Mouse (Mus musculus) ES-E14 (cell line): Measurements from ENCODE around the gene Gm11096. TPM values are rescaled to one million over a fixed set of nuclear protein-coding genes. Genes with fewer than 3 reads are reported as not detected.

Experiments used
- DNase-seq: peaks from one replicate; pipeline ENCODE4 v3.0.0-alpha.2; 2013; ENCODE audit warnings: low read depth, low spot score
- H3K27ac ChIP-seq: 2 replicates; pipeline ENCODE4 v1.5.1; 2012; ENCODE audit warnings: low read depth, mild to moderate bottlenecking, low read length, moderate library complexity, mixed read lengths; ENCODE audit not compliant: poor library complexity, insufficient read depth, severe bottlenecking
- H3K36me3 ChIP-seq: 2 replicates; pipeline ENCODE4 v1.6.1; 2012; ENCODE audit warnings: mild to moderate bottlenecking, low read length, moderate library complexity, mixed read lengths; ENCODE audit not compliant: control insufficient read depth, poor library complexity, insufficient read depth, severe bottlenecking
- H3K4me1 ChIP-seq, 2 experiments: fragments of 150-350 bp in 1 of 2; sonication (generic) in 1 of 2; 2 replicates each; pipeline ENCODE4 v1.6.1; 2012; ENCODE audit warnings: low read length in 2 of 2, mild to moderate bottlenecking in 1 of 2, mixed read lengths in 1 of 2; ENCODE audit not compliant: control insufficient read depth in 2 of 2, insufficient read depth in 2 of 2, poor library complexity in 1 of 2
- H3K4me3 ChIP-seq, 2 experiments: fragments of 150-350 bp in 1 of 2; sonication (generic) in 1 of 2; 2 replicates each; pipeline ENCODE4 v1.5.1; 2012; ENCODE audit warnings: low read length in 2 of 2, low read depth in 1 of 2, mild to moderate bottlenecking in 1 of 2, mixed read lengths in 1 of 2; ENCODE audit not compliant: insufficient read depth in 1 of 2, poor library complexity in 1 of 2, severe bottlenecking in 1 of 2
- H3K9ac ChIP-seq: 2 replicates; pipeline ENCODE4 v1.6.1; 2012; ENCODE audit warnings: low read depth, mild to moderate bottlenecking, low read length, mixed read lengths; ENCODE audit not compliant: poor library complexity, insufficient read depth, severe bottlenecking
- H3K9me3 ChIP-seq: fragments of 150-350 bp; sonication (generic); 2 replicates; pipeline ENCODE4 v1.6.1; 2012; ENCODE audit warnings: low read depth, mild to moderate bottlenecking, low read length; ENCODE audit not compliant: control insufficient read depth, insufficient read depth
- CHD2 ChIP-seq: IDR thresholded peaks from 2 replicates; pipeline ENCODE4 v1.6.1; 2014; ENCODE audit warnings: mild to moderate bottlenecking, low read depth, low read length, inconsistent platforms
- HCFC1 ChIP-seq: IDR thresholded peaks from 2 replicates; pipeline ENCODE4 v1.6.1; 2012; ENCODE audit warnings: low read length, inconsistent platforms, borderline replicate concordance; ENCODE audit not compliant: insufficient read depth
- MAFK ChIP-seq: IDR thresholded peaks from 2 replicates; pipeline ENCODE4 v1.6.1; 2014; ENCODE audit warnings: mild to moderate bottlenecking, low read depth, low read length, inconsistent platforms; ENCODE audit not compliant: insufficient read depth
- ZC3H11A ChIP-seq: IDR thresholded peaks from 2 replicates; pipeline ENCODE4 v1.6.1; 2012; ENCODE audit warnings: low read depth, mild to moderate bottlenecking, inconsistent platforms, low read length, borderline replicate concordance
- ZNF384 ChIP-seq: IDR thresholded peaks from 2 replicates; pipeline ENCODE4 v1.6.1; 2012; ENCODE audit warnings: low read depth, low read length, inconsistent platforms
- in situ Hi-C, 2 experiments: fragments of 600-800 bp; cut with MboI; formaldehyde crosslinking; loops; one replicate each; pipeline ENCODE4 v1.15.1; 2025; ENCODE audit warnings: low sequenced_read_pairs in 2 of 2, inconsistent platforms in 1 of 2; ENCODE audit not compliant: unreplicated experiment in 2 of 2
- total RNA-seq: library from RNA; depleted of rRNA; stranded (reverse); fragments of 300-350 nt; gene quantifications from 2 replicates; pipeline ENCODE4 v1.2.3, GENCODE M21; 2012

The Gm11096 gene
- total RNA-seq, 1 experiment, result not detected

DNA sequence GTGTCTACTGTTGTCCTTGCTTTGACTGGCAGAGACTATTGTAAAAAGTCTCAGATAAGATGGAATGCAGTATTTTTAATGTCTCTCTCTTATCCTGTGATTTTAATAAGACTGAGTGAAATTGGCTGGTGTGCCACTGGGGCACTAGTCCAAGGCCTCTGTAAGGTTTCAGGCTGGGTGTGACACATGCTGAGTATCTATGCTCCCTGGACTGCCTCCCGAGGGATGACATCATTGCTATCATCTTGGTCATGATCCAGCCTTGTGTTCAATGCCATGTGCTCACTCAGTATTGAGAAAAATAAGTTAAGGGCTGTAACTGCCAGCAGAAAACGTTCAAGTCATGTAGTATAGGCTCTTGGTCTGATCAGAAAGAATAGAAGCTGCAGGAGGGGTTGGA lies 38.9 kb upstream of the Gm11096 start:
- in situ Hi-C loops, result no loop called here
- Histone ChIP-seq H3K27ac (no peak overlapping the region), H3K4me1 (no peaks in the 10 kb centered on the region), H3K36me3 (no peaks in the 10 kb centered on the region), H3K4me3 (no peak overlapping the region), H3K9me3 (no peaks in the 10 kb centered on the region), H3K9ac (no peak overlapping the region)
- TF ChIP-seq HCFC1, result no peak
- TF ChIP-seq ZC3H11A, result no peak
- TF ChIP-seq ZNF384, result no peak
- no peak for TF ChIP-seq CHD2
- TF ChIP-seq MAFK, result no peak
- no peak for DNase-seq

DNA sequence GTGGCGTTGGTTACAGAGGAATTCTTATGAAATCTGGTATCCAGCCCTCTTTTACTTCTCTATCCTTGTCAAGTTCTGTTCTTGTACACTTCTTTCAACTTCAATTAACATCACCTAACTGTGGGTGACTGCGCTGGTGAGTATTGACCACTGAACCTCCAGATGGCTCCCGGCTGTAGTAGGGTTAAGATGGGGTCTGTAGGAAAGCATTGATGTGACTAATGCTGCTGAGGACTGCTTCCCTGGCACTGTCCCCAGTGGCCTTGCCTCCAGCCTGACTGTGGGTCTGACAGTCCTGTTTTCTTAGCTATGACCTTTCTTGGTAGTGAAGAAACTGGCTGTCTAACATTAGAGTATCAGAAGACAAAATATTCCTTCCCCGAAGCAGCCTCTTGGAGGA lies 38.4 kb upstream of the Gm11096 start:
- DNase-seq, result no peak
- Histone ChIP-seq H3K4me1 (no peaks in the 10 kb centered on the region), H3K9ac (no peak overlapping the region), H3K9me3 (no peaks in the 10 kb centered on the region), H3K36me3 (no peaks in the 10 kb centered on the region), H3K4me3 (no peak overlapping the region), H3K27ac (no peak overlapping the region)
- in situ Hi-C loops, result no loop called here
- TF ChIP-seq HCFC1, result no peak
- TF ChIP-seq CHD2, result no peak
- TF ChIP-seq ZC3H11A, result no peak
- TF ChIP-seq MAFK, result no peak
- no peak for TF ChIP-seq ZNF384

DNA sequence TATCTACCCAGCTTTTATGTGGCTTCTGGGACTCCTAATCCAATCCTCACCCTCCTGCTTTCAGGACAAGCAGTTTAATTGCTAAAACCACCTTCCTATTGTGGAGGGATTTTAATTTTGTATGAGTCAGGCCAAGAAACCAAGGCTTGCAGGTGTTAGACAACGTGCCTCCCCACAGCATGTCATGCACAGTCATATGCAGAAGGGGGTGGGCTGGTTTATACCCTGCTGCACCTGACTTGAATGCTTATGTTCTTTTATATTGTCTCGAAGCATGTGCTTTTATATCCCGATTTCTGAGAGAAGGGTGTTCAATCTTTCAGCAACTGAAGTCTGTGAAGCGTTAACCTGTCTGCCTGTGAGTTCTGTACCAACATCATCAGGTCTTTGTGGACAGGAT lies 37.3 kb upstream of the Gm11096 start:
- DNase-seq, result no peak
- H3K36me3 ChIP-seq, result no peaks in the 10 kb centered on the region
- in situ Hi-C loops, result no loop called here
- H3K9me3 ChIP-seq, result no peaks in the 10 kb centered on the region
- no peak overlapping the region for H3K4me3 ChIP-seq
- no peak overlapping the region for H3K9ac ChIP-seq
- no peak overlapping the region for H3K27ac ChIP-seq
- no peaks in the 10 kb centered on the region for H3K4me1 ChIP-seq
- TF ChIP-seq CHD2 (no peak), ZC3H11A (no peak), ZNF384 (no peak), HCFC1 (no peak), MAFK (no peak)

DNA sequence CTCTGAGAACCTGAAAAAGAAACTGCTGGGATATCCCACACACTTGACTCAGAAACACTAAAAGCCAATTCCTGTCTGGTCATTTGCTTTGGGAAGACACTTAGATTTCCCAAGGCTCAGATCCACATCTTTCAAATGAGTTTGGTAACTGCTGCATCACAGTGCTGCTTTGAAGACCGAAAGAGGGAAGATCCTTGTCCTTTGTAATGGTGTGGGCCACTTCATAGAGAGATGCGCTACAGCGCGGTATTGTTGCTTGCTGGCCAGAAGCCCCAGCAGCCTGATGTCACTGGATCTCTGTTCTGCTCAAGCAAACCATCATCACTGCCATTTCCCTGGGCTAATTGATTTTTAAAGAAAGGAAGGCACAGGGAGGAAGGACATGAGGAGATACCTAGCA lies 28.8 kb upstream of the Gm11096 start:
- no peak for DNase-seq
- H3K36me3 ChIP-seq, result no peaks in the 10 kb centered on the region
- no peak overlapping the region for H3K4me3 ChIP-seq
- H3K9me3 ChIP-seq, result no peaks in the 10 kb centered on the region
- TF ChIP-seq ZNF384 (no peak), ZC3H11A (no peak)
- no peaks in the 10 kb centered on the region for H3K4me1 ChIP-seq
- in situ Hi-C loops, result no loop called here
- H3K9ac ChIP-seq, result no peak overlapping the region
- no peak overlapping the region for H3K27ac ChIP-seq

DNA sequence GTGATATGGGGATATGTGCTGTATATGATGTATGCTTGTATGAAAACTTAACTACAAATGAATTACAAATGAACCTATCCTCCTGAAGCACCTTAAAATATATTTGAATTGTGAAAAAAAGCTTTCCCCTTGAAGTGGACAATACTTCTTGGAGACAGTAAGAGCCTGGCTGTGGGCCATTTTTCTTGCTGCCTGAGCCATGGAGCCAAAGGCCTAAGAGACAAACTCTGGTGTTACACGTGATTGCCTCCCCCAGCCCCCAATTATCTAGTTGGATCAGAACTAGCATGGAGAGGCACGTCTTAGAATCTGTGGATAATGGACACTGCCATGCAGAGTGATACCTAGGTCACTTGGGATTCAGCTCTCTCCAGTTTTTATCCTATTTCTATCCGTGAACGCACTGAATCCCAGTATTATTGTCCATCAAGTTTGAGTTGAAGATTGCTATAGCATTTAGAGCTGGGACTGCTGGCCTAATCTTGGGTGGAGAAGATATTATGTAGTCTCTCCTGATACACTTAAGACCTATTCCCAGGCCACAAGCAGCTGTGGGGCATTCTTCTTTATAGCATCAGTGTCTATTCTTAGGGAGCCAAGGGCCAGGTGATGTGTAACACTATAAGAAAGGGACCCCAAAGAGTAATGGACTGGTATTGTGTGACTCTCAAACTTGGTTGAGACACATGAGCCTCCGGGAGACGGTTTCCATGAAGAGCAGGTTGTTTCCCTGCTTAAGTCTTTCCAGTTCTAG lies 25.0 kb upstream of the Gm11096 start:
- no peak overlapping the region for H3K27ac ChIP-seq
- H3K9me3 ChIP-seq, result no peaks in the 10 kb centered on the region
- in situ Hi-C loops, result no loop called here
- H3K9ac ChIP-seq, result no peak overlapping the region
- TF ChIP-seq MAFK (no peak), ZNF384 (no peak), HCFC1 (no peak), ZC3H11A (no peak), CHD2 (no peak)
- H3K36me3 ChIP-seq, result no peaks in the 10 kb centered on the region
- no peak for DNase-seq
- no peaks in the 10 kb centered on the region for H3K4me1 ChIP-seq
- no peak overlapping the region for H3K4me3 ChIP-seq
